ENCODE assay signal across 8 mouse cellular contexts in genomic region chr10:80116927-80117691, GRCm38 (mm10). TPM values are rescaled to one million over a fixed set of nuclear protein-coding genes. Genes with fewer than 3 reads are reported as not detected.
DNase-seq lines count a peak whose midpoint lies in the region; ATAC-seq and TF ChIP-seq lines count a peak whose summit lies in the region.

No protein-coding gene starts in this region.

- H3K4me2 ChIP-seq in embryonic facial prominence, embryonic 14.5 days (ENCODE audit: low read depth, low read length), result peak overlapping the region; percentile 90
- peak overlapping the region; percentile 84 for H3K4me2 ChIP-seq in heart, embryonic 13.5 days

- ATAC-seq in embryonic facial prominence, embryonic 14.5 days (ENCODE audit: low read depth), result no peak
- no peak for ATAC-seq in heart, embryonic 13.5 days (ENCODE audit: extremely low read depth, insufficient number of reproducible peaks, low FRiP score, low TSS enrichment)

- peak overlapping the region; percentile 93 to 97 for H3K4me3 ChIP-seq in ES-E14 (ENCODE audit: insufficient read depth in 1 of 2, low read depth in 1 of 2, low read length in 2 of 2, poor library complexity in 1 of 2, severe bottlenecking in 1 of 2)
- peak overlapping the region; percentile 99 for H3K4me3 ChIP-seq in embryonic facial prominence, embryonic 14.5 days (ENCODE audit: low read depth, low read length)
- peak overlapping the region; percentile 96 for H3K4me3 ChIP-seq in heart, embryonic 13.5 days
- H3K4me3 ChIP-seq in midbrain, embryonic 10.5 days, result peak overlapping the region; percentile 96

- WGBS in embryonic facial prominence, embryonic 14.5 days, result 2% methylated on average over 27 of the region's 30 CpGs
- 1% methylated on average over 30 of the region's 30 CpGs for WGBS in heart, embryonic 13.5 days
- WGBS in midbrain, embryonic 10.5 days, result 6% methylated on average over 30 of the region's 30 CpGs

- DNase-seq in 416B (ENCODE audit: low read depth), result peak; percentile 66
- DNase-seq in ES-E14 (ENCODE audit: low read depth, low spot score), result no peak
- DNase-seq in embryonic facial prominence, embryonic 14.5 days (ENCODE audit: low spot score), result no peak
- DNase-seq in kidney, postnatal 4 days, result peak; percentile 47 to 68
- DNase-seq in midbrain, embryonic 10.5 days (ENCODE audit: low spot score), result peak; percentile 37
- no peak for DNase-seq in testis, postnatal 14 days (ENCODE audit: low spot score)
- DNase-seq in urinary bladder, postnatal 4 days (ENCODE audit: low spot score in 2 of 2), result no peak

- peaks cover 36% of the 10 kb centered on the region for H3K36me3 ChIP-seq in ES-E14 (ENCODE audit: control insufficient read depth, insufficient read depth, low read length, poor library complexity, severe bottlenecking)
- peaks cover 35% of the 10 kb centered on the region for H3K36me3 ChIP-seq in embryonic facial prominence, embryonic 14.5 days (ENCODE audit: control insufficient read depth, insufficient read depth, low read length)
- peaks cover 47% of the 10 kb centered on the region for H3K36me3 ChIP-seq in heart, embryonic 13.5 days
- H3K36me3 ChIP-seq in midbrain, embryonic 10.5 days, result peaks cover 50% of the 10 kb centered on the region

- no peaks in the 10 kb centered on the region for H3K27me3 ChIP-seq in embryonic facial prominence, embryonic 14.5 days (replicated peaks; ENCODE audit: control insufficient read depth, insufficient read depth, low read length)
- no peaks in the 10 kb centered on the region for H3K27me3 ChIP-seq in heart, embryonic 13.5 days (replicated peaks)
- no peaks in the 10 kb centered on the region for H3K27me3 ChIP-seq in midbrain, embryonic 10.5 days (ENCODE audit: low read depth, poor library complexity, severe bottlenecking)

- peaks cover 2 to 12% of the 10 kb centered on the region in 2 experiments; a peak in 1 of 4 replicates for H3K4me1 ChIP-seq in ES-E14 (ENCODE audit: control insufficient read depth in 2 of 2, insufficient read depth in 2 of 2, low read length in 2 of 2, poor library complexity in 1 of 2)
- peaks cover 15% of the 10 kb centered on the region for H3K4me1 ChIP-seq in embryonic facial prominence, embryonic 14.5 days (ENCODE audit: control insufficient read depth, insufficient read depth, low read length)
- peaks cover 56% of the 10 kb centered on the region for H3K4me1 ChIP-seq in heart, embryonic 13.5 days
- H3K4me1 ChIP-seq in midbrain, embryonic 10.5 days, result peaks cover 50% of the 10 kb centered on the region

- no peaks in the 10 kb centered on the region for H3K9me3 ChIP-seq in ES-E14 (ENCODE audit: control insufficient read depth, insufficient read depth, low read depth, low read length)
- H3K9me3 ChIP-seq in embryonic facial prominence, embryonic 14.5 days (ENCODE audit: control insufficient read depth, low read length), result no peaks in the 10 kb centered on the region
- H3K9me3 ChIP-seq in heart, embryonic 13.5 days, result no peaks in the 10 kb centered on the region
- no peaks in the 10 kb centered on the region for H3K9me3 ChIP-seq in midbrain, embryonic 10.5 days (replicated peaks)

- peak overlapping the region; percentile 95 for H3K9ac ChIP-seq in ES-E14 (ENCODE audit: insufficient read depth, low read depth, low read length, poor library complexity, severe bottlenecking)
- peak overlapping the region; percentile 95 for H3K9ac ChIP-seq in embryonic facial prominence, embryonic 14.5 days (ENCODE audit: low read depth, low read length)
- H3K9ac ChIP-seq in heart, embryonic 13.5 days, result peak overlapping the region; percentile 97

- H3K27ac ChIP-seq in ES-E14 (ENCODE audit: insufficient read depth, low read depth, low read length, poor library complexity, severe bottlenecking), result no peak overlapping the region
- H3K27ac ChIP-seq in embryonic facial prominence, embryonic 14.5 days (replicated peaks; ENCODE audit: low read depth, low read length), result peak overlapping the region; percentile 28; the same call in 1 of the 2 replicates
- peak overlapping the region; percentile 89 for H3K27ac ChIP-seq in heart, embryonic 13.5 days (replicated peaks)
- peak overlapping the region; percentile 93 for H3K27ac ChIP-seq in midbrain, embryonic 10.5 days (replicated peaks)

- in situ Hi-C loops in ES-E14 (cut with MboI; ENCODE audit: low sequenced_read_pairs in 2 of 2, unreplicated experiment in 2 of 2), result loop anchor here in 1 of 2 experiments (25.0 kb wide), 1 partner anchor 130 kb away; the partner anchor contains the start of genes Abca7, Cnn2 and Tmem259

TF ChIP-seq in ES-E14, 5 proteins besides CTCF, POLR2A, EP300 and RAD21:
- no peak for TF ChIP-seq HCFC1 (IDR thresholded peaks at IDR 0.05; ENCODE audit: borderline replicate concordance, insufficient read depth, low read length)
- no peak for TF ChIP-seq ZC3H11A (IDR thresholded peaks at IDR 0.05; ENCODE audit: borderline replicate concordance, low read depth, low read length)
- TF ChIP-seq ZNF384 (IDR thresholded peaks at IDR 0.05; ENCODE audit: low read depth, low read length), result no peak
- TF ChIP-seq MAFK (IDR thresholded peaks at IDR 0.05; ENCODE audit: insufficient read depth, low read depth, low read length), result no peak
- TF ChIP-seq CHD2 (IDR thresholded peaks at IDR 0.05; ENCODE audit: low read depth, low read length), result no peak

RNA-seq across cellular contexts. Expression of gene Stk11, which starts 1.5 kb away (rescaled TPM):
- 124 and 141 TPM in 2 replicates for total RNA-seq in ES-E14 (2012; rRNA removed)
- 32.6 and 32.7 TPM in 2 replicates for polyA plus RNA-seq in embryonic facial prominence, embryonic 14.5 days (2014; fragmentation: Nextera tagmentation; extraction: Ambion mirVana)
- 12.0 and 13.0 TPM in 2 replicates for polyA plus RNA-seq in heart, embryonic 13.5 days (2015; fragmentation: Nextera tagmentation; extraction: Ambion mirVana)
- 18.0 and 19.7 TPM in 2 replicates for polyA plus RNA-seq in midbrain, embryonic 10.5 days (2016; fragmentation: Nextera tagmentation; extraction: Ambion mirVana)

RNA-seq across cellular contexts. Expression of gene Sbno2, which starts 11.7 kb away (rescaled TPM):
- total RNA-seq in ES-E14 (2012; rRNA removed), result 36.6 and 49.3 TPM in 2 replicates
- polyA plus RNA-seq in embryonic facial prominence, embryonic 14.5 days (2014; fragmentation: Nextera tagmentation; extraction: Ambion mirVana), result 12.8 and 14.1 TPM in 2 replicates
- 9.1 and 10.1 TPM in 2 replicates for polyA plus RNA-seq in heart, embryonic 13.5 days (2015; fragmentation: Nextera tagmentation; extraction: Ambion mirVana)
- polyA plus RNA-seq in midbrain, embryonic 10.5 days (2016; fragmentation: Nextera tagmentation; extraction: Ambion mirVana), result 15.0 and 15.2 TPM in 2 replicates

RNA-seq across cellular contexts. Expression of gene Atp5d, which starts 21.3 kb away (rescaled TPM):
- total RNA-seq in ES-E14 (2012; rRNA removed), result 217 and 226 TPM in 2 replicates
- 474 and 475 TPM in 2 replicates for polyA plus RNA-seq in embryonic facial prominence, embryonic 14.5 days (2014; fragmentation: Nextera tagmentation; extraction: Ambion mirVana)
- polyA plus RNA-seq in heart, embryonic 13.5 days (2015; fragmentation: Nextera tagmentation; extraction: Ambion mirVana), result 808 and 893 TPM in 2 replicates
- 463 and 481 TPM in 2 replicates for polyA plus RNA-seq in midbrain, embryonic 10.5 days (2016; fragmentation: Nextera tagmentation; extraction: Ambion mirVana)

RNA-seq across cellular contexts. Expression of gene Cbarp, which starts 23.5 kb away (rescaled TPM):
- total RNA-seq in ES-E14 (2012; rRNA removed), result 20.9 and 41.0 TPM in 2 replicates
- polyA plus RNA-seq in embryonic facial prominence, embryonic 14.5 days (2014; fragmentation: Nextera tagmentation; extraction: Ambion mirVana), result 7.3 and 9.0 TPM in 2 replicates
- polyA plus RNA-seq in heart, embryonic 13.5 days (2015; fragmentation: Nextera tagmentation; extraction: Ambion mirVana), result 1.6 and 2.5 TPM in 2 replicates
- 7.8 and 9.3 TPM in 2 replicates for polyA plus RNA-seq in midbrain, embryonic 10.5 days (2016; fragmentation: Nextera tagmentation; extraction: Ambion mirVana)

RNA-seq across cellular contexts. Expression of gene Midn, which starts 31.0 kb away (rescaled TPM):
- total RNA-seq in ES-E14 (2012; rRNA removed), result 38.3 and 42.6 TPM in 2 replicates
- 34.2 and 37.0 TPM in 2 replicates for polyA plus RNA-seq in embryonic facial prominence, embryonic 14.5 days (2014; fragmentation: Nextera tagmentation; extraction: Ambion mirVana)
- polyA plus RNA-seq in heart, embryonic 13.5 days (2015; fragmentation: Nextera tagmentation; extraction: Ambion mirVana), result 15.6 and 15.7 TPM in 2 replicates
- 17.8 and 19.7 TPM in 2 replicates for polyA plus RNA-seq in midbrain, embryonic 10.5 days (2016; fragmentation: Nextera tagmentation; extraction: Ambion mirVana)

Comparison
In these comparisons a context has a peak if more than half of its experiments do, and no peak if none do; other contexts are left out.
1. DNase-seq: peak in 416B (single experiment), kidney, postnatal 4 days (2 of 2) and midbrain, embryonic 10.5 days (single experiment); none in ES-E14 (single experiment), embryonic facial prominence, embryonic 14.5 days (single experiment), testis, postnatal 14 days (single experiment) and urinary bladder, postnatal 4 days (0 of 2).
2. Peak in every context shown above with its lines, with median percentiles within 50 percentile points of each other: H3K4me3 ChIP-seq and H3K9ac ChIP-seq.